Mouse (Mus musculus) liver, postnatal 0 days (tissue): ENCODE results near the gene Thg1l. TPM values are rescaled to one million over a fixed set of nuclear protein-coding genes. Genes with fewer than 3 reads are reported as not detected.

ENCODE experiments used
- ATAC-seq: fragments of 200-750 bp; cut with Nextera tagmentation; 2 replicates; pipeline ENCODE4 v1.8.0; 2017; ENCODE audit warnings: mild to moderate bottlenecking, moderate library complexity
- DNase-seq: peaks from one replicate; pipeline ENCODE4 v3.0.0-alpha.2; 2016
- H3K27ac ChIP-seq: fragments of 300-500 bp; sonication (generic); 2 replicates; pipeline ENCODE4 v1.5.1; 2014; ENCODE audit warnings: antibody characterized with exemption, moderate library complexity, mild to moderate bottlenecking, low read depth
- H3K27me3 ChIP-seq: fragments of 300-500 bp; sonication (generic); 2 replicates; pipeline ENCODE4 v1.6.1; 2014; ENCODE audit warnings: low read length, control low read depth, mixed read lengths; ENCODE audit not compliant: insufficient read depth
- H3K36me3 ChIP-seq: fragments of 300-500 bp; sonication (generic); replicated peaks from 2 replicates; pipeline ENCODE4 v1.6.1; 2014; ENCODE audit warnings: mild to moderate bottlenecking, control low read depth, low read length, moderate library complexity, mixed read lengths; ENCODE audit not compliant: insufficient read depth
- H3K4me1 ChIP-seq: fragments of 300-500 bp; sonication (generic); 2 replicates; pipeline ENCODE4 v1.6.1; 2014; ENCODE audit warnings: antibody characterized with exemption, mild to moderate bottlenecking, control low read depth; ENCODE audit not compliant: insufficient read depth
- H3K4me2 ChIP-seq: fragments of 300-500 bp; sonication (generic); 2 replicates; pipeline ENCODE4 v1.6.1; 2014; ENCODE audit warnings: low read depth, mild to moderate bottlenecking, low read length, moderate library complexity, mixed read lengths
- H3K4me3 ChIP-seq: fragments of 300-500 bp; sonication (generic); 2 replicates; pipeline ENCODE4 v1.5.1; 2014; ENCODE audit warnings: low read depth, low read length
- H3K9ac ChIP-seq: fragments of 300-500 bp; sonication (generic); replicated peaks from 2 replicates; pipeline ENCODE4 v1.6.1; 2014; ENCODE audit warnings: mild to moderate bottlenecking, moderate library complexity
- H3K9me3 ChIP-seq: fragments of 300-500 bp; sonication (generic); 2 replicates; pipeline ENCODE4 v1.6.1; 2016; ENCODE audit warnings: mild to moderate bottlenecking, control low read depth, low read length, mixed read lengths
- CTCF ChIP-seq: sonication (generic); IDR thresholded peaks from 2 replicates; pipeline ENCODE4 v1.5.1; 2016; ENCODE audit warnings: antibody characterized with exemption, low read depth
- EP300 ChIP-seq: IDR thresholded peaks from 2 replicates; pipeline ENCODE4 v1.6.1; 2016; ENCODE audit warnings: antibody characterized with exemption, low read depth, mild to moderate bottlenecking
- WGBS: fragments of 180-500 bp; shearing (Covaris S2); extraction: QIAGEN DNeasy Blood & Tissue Kit; methylation state at CpG from one replicate; pipeline ENCODE4 v1.1.7; 2014; ENCODE audit not compliant: insufficient replicate concordance; 5-methylcytosine and 5-hydroxymethylcytosine counted together
- polyA plus RNA-seq: library from polyadenylated mRNA; unstranded; fragments of >200 nt; fragmentation: Nextera tagmentation; extraction: Ambion mirVana; gene quantifications from 2 replicates; pipeline ENCODE4 v1.2.1, GENCODE M21; 2015

Gene Thg1l
- polyA plus RNA-seq, 1 experiment from 2014 or later, result 3.8 TPM

DNA sequence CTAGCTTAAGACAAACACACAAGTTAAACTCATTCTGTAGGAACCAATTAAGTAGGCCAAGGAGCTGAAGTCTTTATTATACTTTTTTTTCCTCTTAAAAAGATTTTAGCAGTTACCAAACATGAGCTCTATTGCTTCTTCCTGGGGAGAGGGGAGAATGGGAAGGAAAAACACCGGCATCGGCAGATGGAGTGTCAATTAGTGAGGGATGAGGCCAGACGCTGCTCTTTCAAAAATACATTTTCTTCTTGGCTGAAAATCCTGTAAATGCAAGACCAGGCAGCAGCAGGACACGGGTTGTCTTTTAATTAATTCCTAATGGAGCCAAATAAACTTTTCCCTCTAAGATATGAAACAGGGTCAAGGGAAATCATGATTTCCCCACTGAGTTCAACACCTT lies 8.5 kb downstream of the Thg1l start:
- peaks cover 9% of the 10 kb centered on the region for H3K4me1 ChIP-seq
- no peak overlapping the region for H3K4me2 ChIP-seq
- DNase-seq, result no peak
- ATAC-seq, result no peak
- WGBS, result 77% methylated on average over 4 of the region's 4 CpGs
- H3K36me3 ChIP-seq, result peaks cover 16% of the 10 kb centered on the region
- no peak overlapping the region for H3K27ac ChIP-seq
- H3K4me3 ChIP-seq, result no peak overlapping the region
- no peaks in the 10 kb centered on the region for H3K9me3 ChIP-seq
- no peak for TF ChIP-seq EP300
- TF ChIP-seq CTCF, result no peak
- no peak overlapping the region for H3K9ac ChIP-seq
- H3K27me3 ChIP-seq, result no peaks in the 10 kb centered on the region

- no peaks in the 10 kb centered on the region for H3K27me3 ChIP-seq
- WGBS, result under 1% methylated on average over 46 of the region's 55 CpGs
- ATAC-seq (peak; percentile 97), DNase-seq (peak; percentile 99)
- no peaks in the 10 kb centered on the region for H3K9me3 ChIP-seq
- H3K4me2 ChIP-seq, result peak within 1 kb of the TSS; percentile 100
- peak within 1 kb of the TSS; percentile 60 for H3K27ac ChIP-seq
- H3K36me3 ChIP-seq, result peaks cover 4% of the 10 kb centered on the region
- peak within 1 kb of the TSS; percentile 96 for H3K4me3 ChIP-seq
- peak within 1 kb of the TSS; percentile 91 for H3K9ac ChIP-seq
- H3K4me1 ChIP-seq, result peaks cover 9% of the 10 kb centered on the region
- TF ChIP-seq EP300 (no peak), CTCF (peak; percentile 100)
Measured at GRCm38 (mm10) chr11:45944643-45945156, 10.6 kb downstream of the Thg1l start, which contains the start of gene Lsm11. Gene Lsm11 (minus strand): TSS chr11:45944935.

DNA sequence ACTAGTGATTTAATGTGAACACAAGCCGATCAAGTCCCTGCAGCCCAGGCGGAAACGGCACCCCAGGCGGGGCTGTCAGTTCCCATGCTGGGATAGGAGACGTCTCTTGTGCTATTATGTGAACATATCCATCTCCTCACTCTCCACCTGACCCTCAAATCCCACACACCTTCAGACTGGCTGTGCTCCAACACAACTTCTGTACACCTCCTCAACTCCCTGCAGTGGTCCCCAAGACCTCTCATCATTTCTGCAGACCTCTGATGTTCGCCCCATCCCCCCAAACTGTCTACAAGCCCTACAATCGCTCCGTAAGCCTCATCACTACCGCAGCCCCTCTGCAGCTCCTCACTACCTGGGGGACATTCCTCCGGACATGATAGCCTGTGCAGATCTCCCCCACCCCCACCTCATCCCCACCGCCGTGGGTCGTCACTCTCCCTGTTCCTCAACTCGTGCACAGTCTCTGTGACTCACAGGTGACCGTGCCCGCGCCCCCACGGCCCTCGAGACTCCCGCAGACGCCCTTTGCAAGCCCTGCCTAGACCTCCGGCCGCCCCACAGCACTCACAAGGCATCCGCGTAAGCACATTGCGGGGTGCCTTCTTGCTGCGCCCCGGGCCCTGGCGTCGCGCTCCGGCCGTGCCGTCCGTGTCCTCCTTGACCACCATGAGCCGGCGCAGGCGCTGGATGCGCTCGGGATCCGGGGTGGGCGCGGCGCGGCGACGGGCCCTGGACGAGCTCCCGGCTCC lies 11.2 kb downstream of the Thg1l start:
- Histone ChIP-seq H3K9me3 (no peaks in the 10 kb centered on the region), H3K4me3 (peak overlapping the region; percentile 96), H3K36me3 (no peaks in the 10 kb centered on the region; the same call in 1 of the 2 replicates), H3K27ac (peak overlapping the region; percentile 60), H3K9ac (peak overlapping the region; percentile 91), H3K4me1 (peaks cover 9% of the 10 kb centered on the region), H3K27me3 (no peaks in the 10 kb centered on the region), H3K4me2 (peak overlapping the region; percentile 100)
- no peak for TF ChIP-seq CTCF
- TF ChIP-seq EP300, result no peak
- DNase-seq, result peak; percentile 37
- ATAC-seq, result no peak; the same call in 1 of the 2 replicates
- under 1% methylated on average over 49 of the region's 49 CpGs for WGBS

- Histone ChIP-seq H3K27ac (no peak overlapping the region), H3K9me3 (no peaks in the 10 kb centered on the region), H3K9ac (peak overlapping the region; percentile 91; the same call in 1 of the 2 replicates), H3K4me2 (peak overlapping the region; percentile 100), H3K27me3 (no peaks in the 10 kb centered on the region), H3K36me3 (no peaks in the 10 kb centered on the region; the same call in 1 of the 2 replicates), H3K4me3 (peak overlapping the region; percentile 96; the same call in 1 of the 2 replicates), H3K4me1 (peaks cover 9% of the 10 kb centered on the region)
- no peak for TF ChIP-seq CTCF
- no peak for TF ChIP-seq EP300
- 76% methylated on average over 7 of the region's 7 CpGs for WGBS
- DNase-seq (no peak), ATAC-seq (no peak)
Measured at GRCm38 (mm10) chr11:45943108-45943705, 12.1 kb downstream of the Thg1l start.

DNA sequence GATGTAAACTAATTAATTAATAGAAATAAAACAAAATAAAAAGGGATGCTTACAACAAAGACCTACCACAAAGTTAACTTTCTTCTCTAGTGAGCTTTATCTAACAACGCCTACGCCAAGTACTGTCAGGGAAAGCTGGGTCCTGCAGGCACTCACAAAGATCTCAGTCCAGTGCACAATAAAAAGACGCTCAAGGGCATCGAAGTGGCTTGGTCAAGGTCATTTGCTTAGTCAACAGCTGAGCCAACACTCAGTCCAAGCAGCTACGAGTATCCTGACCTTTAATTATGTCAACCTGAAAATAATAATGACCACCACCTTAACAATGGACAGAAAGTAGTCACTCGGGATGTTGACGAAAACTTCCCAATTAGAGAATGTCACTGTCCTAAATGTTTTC lies 13.0 kb downstream of the Thg1l start:
- Histone ChIP-seq H3K4me2 (no peak overlapping the region), H3K27me3 (no peaks in the 10 kb centered on the region), H3K4me1 (peaks cover 9% of the 10 kb centered on the region), H3K9ac (no peak overlapping the region), H3K9me3 (no peaks in the 10 kb centered on the region), H3K27ac (no peak overlapping the region), H3K4me3 (no peak overlapping the region), H3K36me3 (no peaks in the 10 kb centered on the region)
- 91% methylated on average over 7 of the region's 7 CpGs for WGBS
- TF ChIP-seq CTCF (no peak), EP300 (no peak)
- ATAC-seq, result no peak
- no peak for DNase-seq

DNA sequence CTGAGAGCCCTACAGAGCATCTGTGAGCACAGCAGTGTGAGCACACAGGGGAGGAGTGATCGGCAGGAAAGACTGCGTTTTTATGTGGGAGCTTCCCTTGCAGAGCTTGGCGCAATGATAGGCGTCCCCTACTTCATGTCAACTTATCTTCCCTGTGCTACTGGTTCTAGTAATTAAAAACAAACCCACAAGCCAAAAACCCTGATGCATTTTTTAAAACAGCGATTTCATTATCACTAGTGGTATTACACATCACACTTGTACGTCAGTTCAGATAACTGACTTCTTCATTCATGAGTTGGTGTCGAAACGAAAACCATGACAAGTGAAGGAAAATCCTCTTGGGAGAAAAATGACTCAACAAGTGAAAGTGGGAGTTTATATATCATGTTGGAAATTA lies 16.4 kb downstream of the Thg1l start:
- H3K9me3 ChIP-seq, result no peaks in the 10 kb centered on the region
- H3K4me3 ChIP-seq, result no peak overlapping the region
- 71% methylated on average over 8 of the region's 8 CpGs for WGBS
- DNase-seq, result no peak
- H3K36me3 ChIP-seq, result peaks cover 16% of the 10 kb centered on the region
- H3K27me3 ChIP-seq, result no peaks in the 10 kb centered on the region
- H3K4me2 ChIP-seq, result no peak overlapping the region
- H3K4me1 ChIP-seq, result peaks cover 8% of the 10 kb centered on the region
- TF ChIP-seq CTCF, result no peak
- no peak for TF ChIP-seq EP300
- no peak overlapping the region for H3K9ac ChIP-seq
- no peak for ATAC-seq
- no peak overlapping the region for H3K27ac ChIP-seq
